Mouse (Mus musculus) right cerebral cortex, adult 2 months (tissue): ENCODE data around the gene Prpf6.

ENCODE experiments used
- DNase-seq, 2 experiments: peaks; one replicate each; pipeline ENCODE4 v3.0.0; 2021 to 2022; ENCODE audit warnings: low spot score in 2 of 2

Prpf6 gene

DNA sequence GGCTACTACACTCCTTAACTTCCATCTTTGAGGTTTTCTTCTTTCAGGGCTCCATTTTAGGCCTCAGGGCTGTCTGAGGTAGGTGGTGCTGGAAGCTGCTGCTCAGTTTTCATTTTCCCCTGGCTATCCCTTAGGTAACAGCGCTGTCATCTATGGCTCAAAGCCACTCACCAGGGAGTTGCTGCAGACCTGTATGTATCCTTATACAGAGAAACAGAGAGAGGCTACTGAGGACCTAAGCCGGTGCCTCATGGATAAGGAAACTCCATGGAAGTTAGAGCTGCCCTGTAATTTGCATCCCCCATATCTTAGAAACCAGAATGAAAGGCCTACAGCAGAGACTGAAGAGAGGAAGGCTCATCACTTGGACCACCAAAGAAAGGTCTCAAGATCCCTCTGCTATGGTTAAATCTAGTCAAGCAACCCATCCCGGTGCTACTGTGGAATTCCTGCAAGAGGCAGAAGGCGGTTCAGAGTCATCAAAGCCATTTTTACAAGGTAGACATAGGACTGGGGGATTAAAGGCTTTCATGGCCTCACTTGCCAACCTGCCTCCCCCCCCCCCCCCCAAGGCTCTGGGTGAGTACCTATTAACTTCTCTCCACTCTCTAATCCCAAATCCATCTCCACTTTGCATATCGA is 11.4 kb upstream of the Prpf6 start:
- DNase-seq: no peak

- peak; percentile 77 to 81 for DNase-seq
These were observed 10.7 kb upstream of the Prpf6 start for GRCm38 (mm10) chr2:181581016-181581401.

DNA sequence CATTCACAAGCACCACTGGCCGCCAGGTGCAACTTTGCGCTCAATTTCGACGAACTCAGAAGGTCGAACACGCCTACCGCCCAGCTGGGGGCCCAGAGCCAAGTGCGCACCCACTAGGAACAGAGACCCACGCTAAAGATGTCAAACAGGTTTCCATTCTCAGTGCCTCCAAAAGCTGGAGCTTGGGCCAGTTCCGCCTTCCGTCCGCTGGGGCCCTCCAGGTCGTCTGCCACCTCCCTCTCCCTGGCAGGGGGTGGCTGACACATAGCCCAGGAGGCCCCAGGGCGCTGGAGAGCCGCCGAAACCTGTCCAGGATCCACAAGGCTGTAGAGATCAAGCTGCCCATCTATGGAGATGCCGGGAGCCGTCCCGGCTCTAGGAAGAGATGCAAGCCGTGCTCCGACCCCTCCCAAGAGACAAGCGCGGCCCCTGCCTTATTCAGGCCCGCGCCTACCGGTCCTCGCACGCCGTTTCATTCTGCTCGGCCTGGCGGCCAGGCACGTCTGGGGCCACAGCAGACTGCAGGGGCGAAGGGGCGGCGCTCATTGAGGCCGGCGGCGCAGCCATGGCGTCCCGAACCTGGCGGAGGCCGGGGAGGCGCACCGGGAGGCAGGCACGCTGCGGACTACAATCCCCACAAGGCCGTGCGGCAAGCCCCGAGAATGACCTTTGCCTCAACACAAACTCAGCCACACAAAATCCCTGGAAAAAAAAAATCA is 10.1 kb upstream of the Prpf6 start:
- peak; percentile 86 to 88 for DNase-seq

DNA sequence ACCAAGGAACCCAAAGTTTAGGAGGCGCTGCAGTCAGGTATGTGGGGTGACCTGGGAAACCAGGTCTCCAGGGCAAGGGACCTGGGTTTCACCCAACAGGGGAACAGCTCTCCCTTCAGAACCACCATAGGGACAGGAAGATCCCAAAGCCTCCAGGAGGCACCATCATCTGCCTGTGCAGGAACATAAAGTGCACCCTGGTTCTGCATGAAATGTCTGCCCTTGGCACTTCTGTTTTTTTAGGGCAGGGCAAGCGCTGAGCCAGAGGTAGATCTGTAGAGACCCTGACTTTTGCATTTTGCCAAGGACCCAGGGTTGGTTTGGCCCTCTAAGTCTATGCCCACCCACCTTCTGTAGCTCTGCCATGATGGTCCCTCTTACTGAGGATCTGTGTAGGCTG is 9.3 kb upstream of the Prpf6 start:
- DNase-seq: no peak

DNA sequence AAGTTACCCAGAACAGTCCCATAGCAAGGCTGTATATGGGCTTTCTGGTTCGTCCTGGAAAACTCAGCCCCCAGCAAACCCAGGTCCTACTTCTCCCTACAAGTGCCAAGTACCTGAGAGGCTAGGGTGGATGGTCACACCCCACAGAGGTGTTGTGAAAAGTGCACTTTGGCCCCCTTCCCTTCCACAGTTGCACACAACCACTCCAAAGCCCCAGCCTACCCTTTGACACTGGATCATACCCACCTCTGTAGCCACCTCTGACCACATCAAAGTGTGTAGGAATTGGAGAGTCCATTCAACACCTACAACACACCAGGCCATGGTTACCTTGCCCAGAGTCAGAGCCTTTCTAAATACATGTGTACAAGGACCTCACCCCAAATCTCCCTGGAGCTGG is 8.7 kb upstream of the Prpf6 start:
- DNase-seq: no peak

DNA sequence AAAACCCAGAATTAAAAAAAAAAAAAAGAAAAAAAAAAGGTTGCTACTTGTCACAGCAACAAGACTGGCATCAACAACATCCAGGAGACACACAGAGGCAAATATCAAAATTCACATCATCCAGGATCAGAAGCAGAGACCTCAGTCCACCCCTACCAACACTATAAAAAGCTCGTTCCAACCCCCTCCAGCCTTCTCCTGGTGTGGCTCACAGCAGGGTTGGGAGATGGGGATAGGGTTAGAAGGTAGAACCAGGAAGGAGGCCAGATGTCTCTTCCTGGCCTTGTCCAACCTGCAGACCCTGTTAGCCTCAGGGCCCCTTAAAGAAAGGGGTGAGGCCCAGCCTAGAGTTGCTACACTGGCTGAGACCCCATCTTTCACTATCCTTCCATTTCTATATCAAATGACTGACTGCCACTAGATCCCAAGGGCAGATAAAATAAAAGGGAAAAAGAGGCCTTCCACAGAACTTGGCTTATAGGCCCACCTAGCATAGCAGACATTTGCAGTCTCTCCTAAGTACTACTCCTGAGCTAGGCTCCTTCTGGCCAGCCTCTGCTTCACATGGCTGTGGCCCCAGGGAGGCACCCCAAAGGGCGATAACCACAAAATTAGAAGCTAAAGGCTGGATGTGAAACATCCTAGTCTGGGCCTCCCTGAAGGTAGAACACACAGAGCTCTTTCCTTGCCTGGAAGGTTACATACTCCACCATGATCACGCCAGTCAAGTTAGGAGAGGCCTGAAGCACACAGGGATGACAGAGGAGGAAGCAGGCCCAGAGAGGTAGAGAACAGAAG is 8.0 kb upstream of the Prpf6 start:
- no peak for DNase-seq

DNA sequence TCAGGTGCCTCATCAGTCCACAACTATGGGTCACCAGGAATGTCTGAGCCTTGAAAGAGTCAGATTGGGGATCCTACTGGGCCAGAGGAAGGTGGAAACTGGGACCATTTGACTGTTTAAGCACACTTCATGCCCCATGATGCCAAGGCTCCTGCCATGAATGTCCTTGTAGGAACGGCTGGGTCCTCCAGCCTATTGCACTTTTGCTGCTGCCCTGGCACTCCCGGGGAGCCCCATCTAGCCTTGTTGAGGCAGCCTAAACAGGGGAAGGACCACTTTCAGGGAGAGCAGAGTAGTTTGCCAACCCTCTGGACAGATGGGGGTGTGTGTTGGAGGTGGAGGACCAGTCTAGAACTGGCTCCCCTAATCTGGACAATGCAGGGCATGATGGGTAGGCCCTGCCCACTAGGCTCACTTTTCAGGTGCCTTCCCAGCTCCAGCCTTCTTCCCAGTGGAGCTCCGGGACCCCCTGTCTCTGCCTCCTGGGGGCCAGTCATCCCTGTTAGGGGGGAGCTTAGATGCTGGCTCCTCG is 7.2 kb upstream of the Prpf6 start, which contains the start of gene Uckl1:
Uckl1 (minus strand) TSS at position 482 of the 532 bp plus-strand sequence.
- no peak for DNase-seq

- no peak for DNase-seq
These were observed 6.2 kb upstream of the Prpf6 start for GRCm38 (mm10) chr2:181585506-181585905.

GRCm38 (mm10) chr2:181586124-181586523 is 5.5 kb upstream of the Prpf6 start:
- no peak for DNase-seq

DNA sequence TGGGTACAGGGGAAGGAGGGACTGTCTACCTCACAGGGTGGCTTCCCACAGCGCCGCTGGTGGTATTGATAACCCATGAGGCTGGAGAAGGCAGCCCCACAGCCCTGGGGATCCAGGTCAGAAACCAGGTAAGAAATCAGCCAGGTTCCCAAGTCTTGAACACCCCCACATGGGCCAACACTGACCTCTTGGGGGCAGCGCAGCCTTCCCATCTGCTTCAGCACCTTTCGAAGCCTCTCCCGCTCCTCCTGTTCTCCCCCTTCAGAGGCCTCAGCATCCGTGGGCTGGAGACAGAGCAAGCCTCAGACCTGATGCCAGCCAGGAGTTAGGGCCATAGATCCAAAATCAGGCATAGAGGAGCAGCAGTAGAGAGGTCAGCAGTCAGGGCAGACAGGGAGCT is 3.9 kb upstream of the Prpf6 start:
- no peak for DNase-seq

- DNase-seq: no peak
These were observed 3.4 kb upstream of the Prpf6 start for GRCm38 (mm10) chr2:181588229-181588780.

DNA sequence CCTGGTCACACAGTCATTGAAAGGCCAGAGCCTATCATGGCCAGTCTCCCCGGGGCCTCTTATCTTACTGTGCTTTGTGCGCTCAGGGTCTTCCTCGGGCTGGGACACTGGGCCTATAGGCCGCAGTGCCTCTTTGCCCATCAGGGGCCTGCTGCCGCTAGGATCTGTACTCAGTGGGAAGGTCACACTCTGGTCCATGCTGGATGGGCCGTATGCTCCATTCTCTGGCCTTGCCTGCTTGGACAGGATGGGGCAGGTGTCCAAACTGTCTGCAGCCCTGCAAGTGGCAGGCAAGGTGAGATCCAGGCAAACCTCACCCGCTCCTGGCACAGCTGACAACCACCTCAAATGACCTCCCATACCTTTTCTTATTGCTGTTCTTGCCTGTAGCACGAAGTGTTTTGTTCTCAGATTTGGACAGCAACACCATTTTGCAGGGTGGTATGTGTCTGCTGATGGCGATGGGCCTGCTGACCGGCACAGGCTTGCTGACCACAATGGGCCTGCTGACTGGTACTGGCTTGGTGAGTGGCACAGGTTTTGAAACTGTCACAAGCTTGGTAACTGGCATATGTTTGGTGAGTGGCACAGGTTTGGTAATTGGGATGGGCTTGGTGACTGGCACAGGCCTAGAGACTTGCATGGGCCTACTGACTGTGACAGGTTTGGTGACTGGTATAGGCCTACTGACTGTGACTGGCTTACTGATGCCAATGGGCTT is 2.5 kb upstream of the Prpf6 start:
- no peak for DNase-seq

GRCm38 (mm10) chr2:181589732-181590105 is 1.9 kb upstream of the Prpf6 start:
- DNase-seq: no peak

- no peak for DNase-seq
These were observed 1.2 kb upstream of the Prpf6 start for GRCm38 (mm10) chr2:181590471-181590870.

DNA sequence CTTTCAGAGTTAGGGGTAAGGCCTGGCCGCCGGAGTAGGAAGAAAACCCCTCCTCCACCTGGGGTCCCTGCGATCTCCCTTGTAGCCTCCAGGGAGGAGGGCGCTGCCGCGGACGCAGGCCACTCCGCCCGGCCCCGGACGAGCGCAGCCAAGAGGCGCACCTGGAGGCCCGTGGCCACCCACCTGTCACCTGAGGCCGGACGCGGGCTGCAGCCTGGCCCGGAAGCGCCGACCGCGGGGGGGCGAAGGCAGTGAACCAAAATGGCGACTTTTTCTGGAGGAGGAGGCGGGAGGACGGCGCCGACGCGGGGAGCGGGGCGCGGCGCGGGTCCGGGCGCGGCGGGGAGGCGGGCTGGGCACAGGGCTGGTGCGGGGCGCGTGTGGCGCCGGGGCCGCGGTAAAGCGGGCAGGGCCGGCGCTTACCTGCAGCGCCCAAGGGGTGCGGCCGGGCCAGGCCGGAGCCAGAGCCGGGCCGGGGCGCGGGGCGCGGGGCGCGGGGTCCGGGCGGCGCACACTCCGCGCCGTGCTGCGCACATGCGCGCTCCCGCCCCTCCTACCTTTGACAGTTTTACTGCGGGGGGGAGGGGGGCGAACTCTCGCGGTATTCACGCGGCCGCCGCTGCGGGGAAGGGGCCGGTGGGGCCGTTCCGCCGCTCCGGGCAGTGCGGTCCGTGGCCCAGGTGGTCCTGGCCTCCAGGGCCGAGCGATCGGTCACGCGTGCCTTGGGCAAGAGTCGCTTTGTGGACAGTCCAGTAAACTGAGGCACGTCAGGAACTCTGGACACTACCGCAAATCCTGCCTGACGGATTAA is 768 bp downstream of the Prpf6 start, which contains the start of gene Zfp512b:
Zfp512b (minus strand) TSS at position 573 of the 811 bp plus-strand sequence.
- peak in 1 of 2 experiments; percentile 67 for DNase-seq

DNA sequence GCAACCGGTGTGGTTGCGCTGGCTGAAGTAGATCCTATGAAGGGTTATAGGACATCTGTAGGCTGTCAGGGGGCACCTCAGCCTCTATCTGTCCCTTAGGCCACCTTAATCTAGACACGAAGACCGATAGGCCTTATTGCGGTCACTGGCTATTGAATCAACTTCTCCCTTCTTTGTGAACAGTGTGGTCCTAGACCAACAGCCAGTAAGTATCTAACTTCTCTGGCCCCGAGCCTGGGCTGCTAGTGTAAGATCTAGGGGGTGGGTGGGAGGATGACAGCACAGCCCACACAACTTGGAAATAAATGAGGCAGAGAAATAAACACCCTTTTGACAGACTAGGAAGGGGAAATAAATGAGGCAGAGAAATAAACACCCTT is 1.4 kb downstream of the Prpf6 start:
- peak in 1 of 2 experiments; percentile 67 for DNase-seq

GRCm38 (mm10) chr2:181593937-181594336 is 2.3 kb downstream of the Prpf6 start:
- DNase-seq: no peak

- peak in 1 of 2 experiments; percentile 56 for DNase-seq
These were observed 3.5 kb downstream of the Prpf6 start for GRCm38 (mm10) chr2:181594946-181595696.

DNA sequence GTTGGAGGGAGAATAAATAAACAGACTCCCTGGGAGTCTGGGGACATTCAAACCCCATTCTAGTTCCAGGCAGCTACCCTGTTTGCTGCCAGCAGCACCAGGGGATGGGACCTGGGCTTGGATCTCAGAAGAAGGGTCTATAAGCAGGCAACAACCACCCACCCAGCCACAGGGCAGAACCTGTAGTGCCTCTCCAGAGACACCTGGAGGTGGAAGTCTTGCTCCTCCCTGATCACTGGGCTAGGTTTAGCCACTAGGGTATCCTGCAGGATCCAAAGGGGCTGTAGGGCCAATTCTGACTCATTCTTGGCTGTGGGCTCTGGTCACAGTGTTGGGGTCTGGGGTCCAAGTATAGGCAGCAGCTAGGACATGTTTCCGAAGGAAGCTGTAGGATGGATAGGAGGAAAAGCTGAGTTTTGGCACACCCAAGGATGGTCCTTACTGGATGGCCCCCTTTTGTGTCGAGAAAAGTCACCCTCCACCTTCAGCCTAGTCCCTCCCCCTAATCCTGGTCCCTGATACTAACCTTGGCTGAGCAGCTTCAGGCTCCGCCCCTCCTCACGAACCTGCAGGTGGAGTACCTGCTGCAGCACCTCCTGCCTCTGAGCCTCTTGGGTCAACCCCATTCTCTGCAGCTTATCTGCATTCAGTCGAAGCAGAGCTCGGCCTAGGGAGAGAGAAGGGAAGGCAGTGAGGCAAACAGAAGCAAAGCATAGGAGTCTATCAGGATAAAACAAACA is 4.7 kb downstream of the Prpf6 start:
- DNase-seq: no peak
